Mouse (Mus musculus): ENCODE results near the gene Clec2l.

Gene Clec2l

GRCm38 (mm10) chr6:38672011-38672410 lies 9.1 kb downstream of the Clec2l start:
- no peak for DNase-seq

- no peak for DNase-seq
Measured at GRCm38 (mm10) chr6:38676217-38676616, 13.3 kb downstream of the Clec2l start.

GRCm38 (mm10) chr6:38676723-38677122 lies 13.9 kb downstream of the Clec2l start:
- DNase-seq: no peak

- no peak for DNase-seq
Measured at GRCm38 (mm10) chr6:38677629-38678028, 14.8 kb downstream of the Clec2l start.

GRCm38 (mm10) chr6:38682532-38682931 lies 19.7 kb downstream of the Clec2l start:
- DNase-seq: no peak

- peak; percentile 35 for DNase-seq
Measured at GRCm38 (mm10) chr6:38687216-38687615, 24.3 kb downstream of the Clec2l start.

- DNase-seq: no peak
Measured at GRCm38 (mm10) chr6:38688841-38689240, 26.0 kb downstream of the Clec2l start.

- DNase-seq: no peak
Measured at GRCm38 (mm10) chr6:38690615-38691014, 27.7 kb downstream of the Clec2l start.

GRCm38 (mm10) chr6:38691052-38691451 lies 28.2 kb downstream of the Clec2l start:
- DNase-seq: no peak

- DNase-seq: no peak
Measured at GRCm38 (mm10) chr6:38692556-38692955, 29.7 kb downstream of the Clec2l start.

GRCm38 (mm10) chr6:38695380-38696054 lies 32.6 kb downstream of the Clec2l start:
- DNase-seq: peak; percentile 68

- no peak for DNase-seq
Measured at GRCm38 (mm10) chr6:38696570-38696969, 33.7 kb downstream of the Clec2l start.

GRCm38 (mm10) chr6:38698233-38698889 lies 35.5 kb downstream of the Clec2l start:
- DNase-seq: no peak

GRCm38 (mm10) chr6:38701421-38701820 lies 38.6 kb downstream of the Clec2l start:
- DNase-seq: no peak

- no peak for DNase-seq
Measured at GRCm38 (mm10) chr6:38702810-38703399, 40.0 kb downstream of the Clec2l start.

GRCm38 (mm10) chr6:38703526-38703925 lies 40.7 kb downstream of the Clec2l start:
- DNase-seq: no peak

- no peak for DNase-seq
Measured at GRCm38 (mm10) chr6:38704264-38704984, 41.6 kb downstream of the Clec2l start.

GRCm38 (mm10) chr6:38710449-38710848 lies 47.6 kb downstream of the Clec2l start:
- DNase-seq: no peak

- no peak for DNase-seq
Measured at GRCm38 (mm10) chr6:38713957-38714898, 51.4 kb downstream of the Clec2l start.

GRCm38 (mm10) chr6:38715881-38716280 lies 53.0 kb downstream of the Clec2l start:
- no peak for DNase-seq

GRCm38 (mm10) chr6:38718625-38719024 lies 55.8 kb downstream of the Clec2l start:
- DNase-seq: no peak

- DNase-seq: no peak
Measured at GRCm38 (mm10) chr6:38719229-38719628, 56.4 kb downstream of the Clec2l start.

Measured in cerebellum, adult 11 months (tissue).